Mouse (Mus musculus): ENCODE measurements at regions not wholly inside any gene's neighbourhood (a gene's known extent, or its start where the extent isn't known, plus 50 kb on each side); places are given as distances from the start of the nearest gene placed in this dataset.

- 59% methylated on average over 4 of the region's 4 CpGs for WGBS
- Histone ChIP-seq H3K4me3 (ENCODE audit: low read depth, low read length) (no peak overlapping the region), H3K4me1 (ENCODE audit: insufficient read depth, low read depth, low read length) (no peaks in the 10 kb centered on the region), H3K27me3 (replicated peaks; ENCODE audit: insufficient read depth, low read length) (no peaks in the 10 kb centered on the region), H3K9me3 (ENCODE audit: low read length) (no peaks in the 10 kb centered on the region), H3K36me3 (ENCODE audit: insufficient read depth, low read length) (no peaks in the 10 kb centered on the region), H3K4me2 (replicated peaks; ENCODE audit: low read depth, low read length) (no peak overlapping the region), H3K27ac (ENCODE audit: low read length) (no peak overlapping the region), H3K9ac (replicated peaks; ENCODE audit: low read depth) (no peak overlapping the region)
- ATAC-seq (no peak), DNase-seq (ENCODE audit: low spot score) (no peak)
- no peak for TF ChIP-seq CTCF (IDR thresholded peaks at IDR 0.05)
Observed at GRCm38 (mm10) chr15:27013906-27014658, 118.7 kb upstream of the Fbxl7 start.

- Histone ChIP-seq H3K27ac (ENCODE audit: low read length) (no peak overlapping the region), H3K9ac (replicated peaks; ENCODE audit: low read depth) (no peak overlapping the region), H3K9me3 (ENCODE audit: low read length) (no peaks in the 10 kb centered on the region), H3K4me2 (replicated peaks; ENCODE audit: low read depth, low read length) (no peak overlapping the region), H3K4me1 (ENCODE audit: insufficient read depth, low read depth, low read length) (no peaks in the 10 kb centered on the region), H3K4me3 (ENCODE audit: low read depth, low read length) (no peak overlapping the region), H3K36me3 (ENCODE audit: insufficient read depth, low read length) (no peaks in the 10 kb centered on the region), H3K27me3 (replicated peaks; ENCODE audit: insufficient read depth, low read length) (no peaks in the 10 kb centered on the region)
- no peak for TF ChIP-seq EP300 (IDR thresholded peaks at IDR 0.05)
- no peak for DNase-seq (ENCODE audit: low spot score)
- ATAC-seq = no peak
- 48% methylated on average over 1 of the region's 1 CpGs for WGBS
Observed at GRCm38 (mm10) chr15:27014659-27014974, 119.2 kb upstream of the Fbxl7 start.

GRCm38 (mm10) chr15:27020471-27020870 lies 125.1 kb upstream of the Fbxl7 start:
- Histone ChIP-seq H3K27me3 (replicated peaks; ENCODE audit: insufficient read depth, low read length) (no peaks in the 10 kb centered on the region), H3K27ac (ENCODE audit: low read length) (no peak overlapping the region), H3K9ac (replicated peaks; ENCODE audit: low read depth) (no peak overlapping the region), H3K9me3 (ENCODE audit: low read length) (no peaks in the 10 kb centered on the region), H3K36me3 (ENCODE audit: insufficient read depth, low read length) (no peaks in the 10 kb centered on the region), H3K4me3 (ENCODE audit: low read depth, low read length) (no peak overlapping the region), H3K4me2 (replicated peaks; ENCODE audit: low read depth, low read length) (no peak overlapping the region), H3K4me1 (ENCODE audit: insufficient read depth, low read depth, low read length) (no peaks in the 10 kb centered on the region)
- no peak for ATAC-seq
- no peak for DNase-seq (ENCODE audit: low spot score)
- WGBS = 62% methylated on average over 5 of the region's 5 CpGs
- TF ChIP-seq CTCF (IDR thresholded peaks at IDR 0.05) (no peak), EP300 (IDR thresholded peaks at IDR 0.05) (no peak)

GRCm38 (mm10) chr15:27033261-27033660 lies 137.9 kb upstream of the Fbxl7 start:
- no peak for ATAC-seq
- WGBS = 88% methylated on average over 2 of the region's 2 CpGs
- Histone ChIP-seq H3K27ac (ENCODE audit: low read length) (no peak overlapping the region), H3K36me3 (ENCODE audit: insufficient read depth, low read length) (no peaks in the 10 kb centered on the region), H3K9ac (replicated peaks; ENCODE audit: low read depth) (no peak overlapping the region), H3K27me3 (replicated peaks; ENCODE audit: insufficient read depth, low read length) (no peaks in the 10 kb centered on the region), H3K4me3 (ENCODE audit: low read depth, low read length) (no peak overlapping the region), H3K4me2 (replicated peaks; ENCODE audit: low read depth, low read length) (no peak overlapping the region), H3K4me1 (ENCODE audit: insufficient read depth, low read depth, low read length) (no peaks in the 10 kb centered on the region), H3K9me3 (ENCODE audit: low read length) (no peaks in the 10 kb centered on the region)
- TF ChIP-seq EP300 (IDR thresholded peaks at IDR 0.05) = no peak
- no peak for TF ChIP-seq CTCF (IDR thresholded peaks at IDR 0.05)
- DNase-seq (ENCODE audit: low spot score) = no peak

- H3K27me3 ChIP-seq (replicated peaks; ENCODE audit: insufficient read depth, low read length) = no peaks in the 10 kb centered on the region
- H3K27ac ChIP-seq (ENCODE audit: low read length) = no peak overlapping the region
- H3K4me2 ChIP-seq (replicated peaks; ENCODE audit: low read depth, low read length) = no peak overlapping the region
- H3K9ac ChIP-seq (replicated peaks; ENCODE audit: low read depth) = no peak overlapping the region
- no peak for DNase-seq (ENCODE audit: low spot score)
- no peak overlapping the region for H3K4me3 ChIP-seq (ENCODE audit: low read depth, low read length)
- H3K9me3 ChIP-seq (ENCODE audit: low read length) = no peaks in the 10 kb centered on the region
- no peak for ATAC-seq
- WGBS = 75% methylated on average over 4 of the region's 4 CpGs
- no peak for TF ChIP-seq CTCF (IDR thresholded peaks at IDR 0.05)
- TF ChIP-seq EP300 (IDR thresholded peaks at IDR 0.05) = no peak
- H3K36me3 ChIP-seq (ENCODE audit: insufficient read depth, low read length) = no peaks in the 10 kb centered on the region
- no peaks in the 10 kb centered on the region for H3K4me1 ChIP-seq (ENCODE audit: insufficient read depth, low read depth, low read length)
Observed at GRCm38 (mm10) chr15:27043788-27044187, 148.4 kb upstream of the Fbxl7 start.

GRCm38 (mm10) chr15:27050673-27051072 lies 155.3 kb upstream of the Fbxl7 start:
- Histone ChIP-seq H3K27ac (ENCODE audit: low read length) (no peak overlapping the region), H3K4me1 (ENCODE audit: insufficient read depth, low read depth, low read length) (no peaks in the 10 kb centered on the region), H3K9ac (replicated peaks; ENCODE audit: low read depth) (no peak overlapping the region), H3K27me3 (replicated peaks; ENCODE audit: insufficient read depth, low read length) (no peaks in the 10 kb centered on the region), H3K4me3 (ENCODE audit: low read depth, low read length) (no peak overlapping the region), H3K9me3 (ENCODE audit: low read length) (no peaks in the 10 kb centered on the region), H3K36me3 (ENCODE audit: insufficient read depth, low read length) (no peaks in the 10 kb centered on the region), H3K4me2 (replicated peaks; ENCODE audit: low read depth, low read length) (no peak overlapping the region)
- no peak for ATAC-seq
- WGBS = 53% methylated on average over 2 of the region's 2 CpGs
- no peak for TF ChIP-seq EP300 (IDR thresholded peaks at IDR 0.05)
- DNase-seq (ENCODE audit: low spot score) = no peak

- Histone ChIP-seq H3K27me3 (replicated peaks; ENCODE audit: insufficient read depth, low read length) (no peaks in the 10 kb centered on the region), H3K4me3 (ENCODE audit: low read depth, low read length) (no peak overlapping the region), H3K9ac (replicated peaks; ENCODE audit: low read depth) (no peak overlapping the region), H3K9me3 (ENCODE audit: low read length) (no peaks in the 10 kb centered on the region), H3K4me2 (replicated peaks; ENCODE audit: low read depth, low read length) (no peak overlapping the region), H3K4me1 (ENCODE audit: insufficient read depth, low read depth, low read length) (no peaks in the 10 kb centered on the region), H3K36me3 (ENCODE audit: insufficient read depth, low read length) (no peaks in the 10 kb centered on the region), H3K27ac (ENCODE audit: low read length) (no peak overlapping the region)
- ATAC-seq (no peak), DNase-seq (ENCODE audit: low spot score) (no peak)
- TF ChIP-seq CTCF (IDR thresholded peaks at IDR 0.05) (no peak), EP300 (IDR thresholded peaks at IDR 0.05) (no peak)
Observed at GRCm38 (mm10) chr15:27063456-27063855, 168.1 kb upstream of the Fbxl7 start.
